Comparison of ENCODE assay signal across 14 mouse cellular contexts in the genomic region with DNA sequence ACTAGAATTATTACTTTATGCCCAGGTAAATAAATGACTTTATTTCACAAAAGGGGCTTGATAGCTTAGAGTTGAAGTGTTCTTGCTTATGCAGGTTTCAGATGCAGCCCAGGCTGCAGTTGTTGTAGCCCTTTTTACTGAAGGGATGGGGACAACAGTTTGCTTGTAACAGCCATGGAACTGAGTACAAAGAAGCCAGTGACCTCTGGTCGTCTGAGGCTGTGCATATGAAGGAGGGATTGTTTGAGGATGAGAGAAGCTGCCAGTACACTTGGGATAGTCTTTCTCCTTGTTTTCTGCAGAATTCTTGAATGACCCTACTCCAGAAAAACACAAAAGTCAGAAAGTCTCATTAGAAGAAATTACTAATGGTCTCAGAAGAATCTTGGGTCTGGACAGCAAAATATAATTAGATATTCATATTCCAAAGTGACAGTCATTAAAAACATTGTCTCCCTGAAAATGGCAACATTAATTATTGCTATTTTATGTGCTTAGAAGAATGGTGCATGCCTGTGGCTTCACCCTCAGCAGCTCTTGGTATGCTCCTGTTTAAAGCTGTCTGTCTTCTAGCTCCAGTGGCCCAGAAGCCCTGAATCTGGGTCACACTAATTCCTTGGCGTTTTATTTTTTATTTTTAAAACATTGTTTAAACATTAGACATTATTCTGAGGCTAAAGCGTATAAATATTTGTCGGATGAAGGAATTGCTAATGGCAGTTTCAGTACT.
A peak's percentile ranks its signal among the peaks of the same experiment; 100 is the strongest.
DNase-seq lines count a peak whose midpoint lies in the region; ATAC-seq and TF ChIP-seq lines count a peak whose summit lies in the region.
"Had no signal": no experiment of that assay in that cellular context is flagged by ENCODE, and none has a peak within 500 bp of the region (broad histone marks: within the 10 kb centered on the region; RNA-seq: fewer than 3 reads in every experiment).

No protein-coding gene starts in this region.

- no peaks in the 10 kb centered on the region for H3K36me3 ChIP-seq in liver, postnatal 0 days (replicated peaks; ENCODE audit: insufficient read depth, low read length)

- TF ChIP-seq EP300 in liver, postnatal 0 days (IDR thresholded peaks at IDR 0.05; ENCODE audit: low read depth), result no peak

- no peaks in the 10 kb centered on the region for H3K9me3 ChIP-seq in liver, postnatal 0 days (ENCODE audit: low read length)

- DNase-seq in left cerebral cortex, adult 2 months (ENCODE audit: extremely low spot score in 1 of 2, low spot score in 2 of 2), result no peak
- DNase-seq in left cerebral cortex, postnatal 36 days (ENCODE audit: low spot score in 2 of 2), result no peak
- peak; percentile 27 for DNase-seq in embryo, embryonic 9.5 days (ENCODE audit: extremely low spot score)
- DNase-seq in mesoderm, embryonic 11.5 days (ENCODE audit: low read depth, low spot score), result peak; percentile 63
- peak; percentile 76 for DNase-seq in retina, postnatal 1 day
- no peak for DNase-seq in adrenal gland, adult (ENCODE audit: inconsistent age in 2 of 2, low spot score in 1 of 2)
- no peak for DNase-seq in liver, postnatal 0 days
- DNase-seq: cerebellum, adult 11-12 months; heart, adult 2 months; heart, postnatal 14 days; kidney, postnatal 25 days; lung, embryonic 14.5 days had no signal

- no peak overlapping the region for H3K4me2 ChIP-seq in liver, postnatal 0 days (ENCODE audit: low read depth, low read length)
- H3K4me2 ChIP-seq: lung, embryonic 14.5 days had no signal

- no peak overlapping the region for H3K4me3 ChIP-seq in left cerebral cortex, adult 2 months
- H3K4me3 ChIP-seq in liver, postnatal 0 days (ENCODE audit: low read depth, low read length), result no peak overlapping the region
- H3K4me3 ChIP-seq: heart, adult 2 months had no signal

- intact Hi-C loops in left cerebral cortex, adult 2 months (cut with DNase I), result no loop called here
- intact Hi-C loops in left cerebral cortex, postnatal 36 days (cut with DNase I), result no loop called here

- 0 out of 2 replicates have a peak, but pooled peaks cover under 1% of the 10 kb centered on the region for H3K4me1 ChIP-seq in liver, postnatal 0 days (ENCODE audit: insufficient read depth)

- no peak for ATAC-seq in liver, postnatal 0 days
- ATAC-seq: activated CD4-positive, CD25-positive, alpha-beta regulatory T cell, adult 4 months; intestine, embryonic 16.5 days had no signal

- H3K27me3 ChIP-seq in liver, postnatal 0 days (ENCODE audit: insufficient read depth, low read length), result no peaks in the 10 kb centered on the region

- WGBS in liver, postnatal 0 days (ENCODE audit: insufficient replicate concordance), result 69% methylated on average over 4 of the region's 4 CpGs

- H3K27ac ChIP-seq in left cerebral cortex, adult 2 months, result peak overlapping the region; percentile 4; the same call in 1 of the 2 replicates
- no peak overlapping the region for H3K27ac ChIP-seq in liver, postnatal 0 days (ENCODE audit: low read depth)
- H3K27ac ChIP-seq: heart, adult 2 months had no signal

- no peak overlapping the region for H3K9ac ChIP-seq in liver, postnatal 0 days (replicated peaks)
- H3K9ac ChIP-seq: lung, embryonic 14.5 days had no signal

- TF ChIP-seq CTCF in left cerebral cortex, adult 2 months (IDR thresholded peaks at IDR 0.05), result no peak
- TF ChIP-seq CTCF in liver, postnatal 0 days (IDR thresholded peaks at IDR 0.05; ENCODE audit: low read depth), result no peak

Comparison
In these comparisons a context has a peak if more than half of its experiments do, and no peak if none do; other contexts are left out.
1. DNase-seq: peak in embryo, embryonic 9.5 days (single experiment), mesoderm, embryonic 11.5 days (single experiment) and retina, postnatal 1 day (single experiment); none in left cerebral cortex, adult 2 months (0 of 2), left cerebral cortex, postnatal 36 days (0 of 2), adrenal gland, adult (0 of 2) and liver, postnatal 0 days (single experiment).